Mouse (Mus musculus) gastrocnemius, postnatal 4 days (tissue): ENCODE measurements around the gene Dusp23. TPM values are rescaled to one million over a fixed set of nuclear protein-coding genes. Genes with fewer than 3 reads are reported as not detected.

Experiments
- DNase-seq, 2 experiments: peaks; one replicate each; pipeline ENCODE4 v3.0.0; 2021 to 2022; ENCODE audit warnings: low spot score in 2 of 2, mixed read lengths in 2 of 2
- total RNA-seq, 2 experiments: library from RNA; stranded (reverse); gene quantifications; 2 replicates each; pipeline ENCODE4 v1.2.3; 2021

Gene Dusp23
- total RNA-seq, 2 experiments from 2014 or later: 20.3 to 23.0 TPM

- DNase-seq: no peak
Observed at GRCm38 (mm10) chr1:172624081-172624480, 8.7 kb downstream of the Dusp23 start.

DNA sequence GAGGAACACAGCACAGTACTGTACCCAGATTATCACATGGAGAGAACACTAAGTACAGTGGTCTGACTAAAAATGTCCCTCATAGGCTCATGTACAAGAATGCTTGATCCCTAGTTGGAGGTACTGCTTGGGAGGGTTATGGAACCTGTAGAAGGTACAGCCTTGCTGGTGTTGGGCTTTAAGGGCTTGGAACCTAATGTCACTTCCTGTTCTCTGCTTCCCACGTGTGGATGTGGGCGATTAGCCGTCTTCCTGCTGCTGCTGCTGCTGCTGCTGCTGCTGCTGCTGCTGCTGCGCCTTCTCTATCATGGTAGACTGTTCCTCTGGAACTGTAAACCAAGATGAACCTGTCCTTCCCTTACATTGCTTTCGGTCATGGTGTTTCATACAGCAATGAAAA, 9.2 kb downstream of the Dusp23 start:
- no peak for DNase-seq

DNA sequence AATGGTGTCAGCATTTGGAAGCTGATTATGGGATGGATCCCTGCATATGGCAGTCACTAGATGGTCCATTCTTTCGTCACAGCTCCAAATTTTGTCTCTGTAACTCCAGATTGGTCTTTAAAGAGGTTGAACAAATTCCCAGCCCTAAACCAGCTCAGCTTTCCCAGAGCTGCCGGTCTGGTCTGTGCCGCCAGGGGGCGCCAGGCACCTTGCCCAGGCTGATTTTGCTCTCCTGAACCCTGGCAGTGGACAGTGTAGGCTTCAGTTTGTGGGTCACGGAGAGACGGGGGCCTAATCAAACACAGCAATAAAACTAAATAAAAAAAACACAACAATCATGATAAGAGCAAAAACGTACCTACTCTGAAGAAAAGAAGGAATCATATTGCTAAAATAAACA, 13.5 kb downstream of the Dusp23 start:
- peak; percentile 32 to 68 for DNase-seq

- no peak for DNase-seq
Observed at GRCm38 (mm10) chr1:172618141-172618540, 14.6 kb downstream of the Dusp23 start.

GRCm38 (mm10) chr1:172617365-172618076, 15.2 kb downstream of the Dusp23 start:
- no peak for DNase-seq

- no peak for DNase-seq
Observed at GRCm38 (mm10) chr1:172616537-172617300, 16.0 kb downstream of the Dusp23 start.

GRCm38 (mm10) chr1:172615412-172615811, 17.4 kb downstream of the Dusp23 start:
- DNase-seq: no peak

- peak in 1 of 2 experiments; percentile 5 for DNase-seq
Observed at GRCm38 (mm10) chr1:172614654-172615053, 18.1 kb downstream of the Dusp23 start.

DNA sequence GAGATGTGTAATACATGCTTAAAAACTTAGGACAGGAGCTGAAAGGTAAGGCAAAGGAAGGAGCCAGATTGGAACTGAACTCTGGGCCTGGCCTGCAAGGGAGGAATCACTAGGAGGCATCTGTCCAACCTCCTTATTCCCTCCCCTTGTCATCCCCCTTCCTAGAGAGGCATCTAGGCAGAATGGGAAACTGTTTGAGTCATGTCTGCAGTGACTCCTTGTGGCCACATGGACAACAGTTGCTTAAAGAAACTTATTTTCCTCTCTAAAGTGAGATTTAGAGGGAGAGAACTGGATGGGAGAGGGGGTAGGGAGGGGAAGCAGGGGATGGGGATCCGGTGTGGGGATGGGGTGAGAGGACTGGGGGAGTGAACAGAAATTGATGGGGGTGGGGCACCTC, 20.0 kb downstream of the Dusp23 start:
- DNase-seq: peak in 1 of 2 experiments; percentile 4

DNA sequence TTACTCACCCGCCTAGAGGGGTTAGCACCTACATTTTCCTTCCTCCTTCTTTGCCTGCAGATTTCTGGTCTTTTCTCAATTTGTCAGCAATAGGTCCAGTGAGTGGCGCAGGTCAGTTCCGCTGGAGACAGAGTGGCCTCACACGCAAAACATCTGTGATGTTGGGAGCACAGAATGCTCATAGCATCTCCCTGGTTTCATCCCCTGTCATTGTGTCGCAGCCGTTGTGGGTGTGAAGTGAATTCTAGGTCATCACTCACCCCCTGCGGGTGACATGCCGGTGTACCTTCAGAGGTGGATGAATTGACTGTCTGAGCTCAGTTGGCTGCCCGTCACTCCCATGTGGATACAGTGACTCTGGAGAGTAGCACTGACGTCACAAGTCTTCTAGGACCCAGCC, 21.5 kb downstream of the Dusp23 start:
- DNase-seq: peak in 1 of 2 experiments; percentile 3

DNA sequence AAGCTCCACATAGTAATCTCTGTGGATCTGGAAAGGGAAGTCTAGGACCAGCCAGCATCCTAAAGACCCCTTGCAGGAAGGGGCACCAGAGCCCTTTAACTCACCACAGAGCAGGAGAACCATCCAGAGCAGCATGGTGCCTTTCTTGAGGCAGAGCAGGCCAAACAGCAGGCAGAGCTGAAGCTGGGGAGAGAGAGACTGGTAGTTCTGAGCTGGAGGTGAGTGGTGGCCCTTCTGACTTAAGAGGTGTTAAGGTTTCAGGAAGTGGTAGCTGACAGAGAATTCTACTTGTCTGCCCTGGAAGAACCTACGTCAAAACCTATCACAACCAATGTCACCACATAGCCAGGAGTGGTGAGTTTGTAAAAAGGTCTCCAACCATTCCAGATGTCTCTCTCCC, 30.4 kb downstream of the Dusp23 start, which contains the start of gene Fcrl6:
Gene Fcrl6 (minus strand): TSS at position 226 of the 400 bp plus-strand sequence.
- peak in 1 of 2 experiments; percentile 9 for DNase-seq

GRCm38 (mm10) chr1:172594495-172594894, 38.3 kb downstream of the Dusp23 start:
- DNase-seq: peak; percentile 15 to 25

- DNase-seq: no peak
Observed at GRCm38 (mm10) chr1:172593956-172594355, 38.8 kb downstream of the Dusp23 start.

GRCm38 (mm10) chr1:172593321-172593720, 39.4 kb downstream of the Dusp23 start:
- peak in 1 of 2 experiments; percentile 5 for DNase-seq

DNA sequence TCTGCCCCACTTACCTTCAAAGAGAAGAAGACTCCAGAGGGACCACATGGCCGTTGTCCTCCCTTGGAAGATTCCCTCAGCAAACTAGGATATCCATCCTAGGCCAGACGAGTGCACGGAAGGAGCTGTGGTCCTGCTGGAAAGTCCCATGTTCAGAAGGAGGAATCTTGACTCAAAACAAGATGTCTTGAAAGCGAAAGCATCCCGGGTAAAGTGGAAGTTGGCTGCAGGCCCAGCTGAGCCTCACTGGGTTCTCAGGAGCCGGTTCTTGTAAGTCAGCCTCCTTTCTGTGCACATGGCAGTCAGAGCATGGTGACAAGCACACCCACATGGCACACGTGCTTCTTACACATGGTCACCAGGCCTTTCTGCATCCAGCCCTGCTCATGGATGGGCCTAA, 42.4 kb downstream of the Dusp23 start, which contains the start of gene Slamf8:
Gene Slamf8 (minus strand): TSS at position 184 of the 400 bp plus-strand sequence.
- no peak for DNase-seq

- DNase-seq: no peak
Observed at GRCm38 (mm10) chr1:172585612-172586567, 46.9 kb downstream of the Dusp23 start.

DNA sequence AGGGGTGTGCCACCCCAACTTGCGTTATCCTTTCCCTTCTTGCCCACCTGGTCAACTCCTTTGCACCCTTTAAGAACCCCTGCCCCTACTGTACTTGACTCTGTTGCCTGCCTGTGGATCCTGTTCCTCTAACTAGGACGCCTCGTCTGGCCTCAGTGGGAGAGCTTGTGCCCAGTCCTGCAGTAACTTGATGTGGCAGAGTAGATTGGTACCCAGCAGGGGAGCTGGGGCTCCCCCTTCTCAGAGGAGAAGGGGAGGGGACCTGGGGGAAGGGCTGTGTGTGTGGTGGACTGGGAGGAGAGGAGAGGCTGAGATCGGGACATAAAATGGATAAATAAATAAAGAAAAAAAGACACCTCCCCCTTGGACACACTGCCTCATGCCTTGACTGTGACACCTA, 47.7 kb downstream of the Dusp23 start:
- DNase-seq: no peak

DNA sequence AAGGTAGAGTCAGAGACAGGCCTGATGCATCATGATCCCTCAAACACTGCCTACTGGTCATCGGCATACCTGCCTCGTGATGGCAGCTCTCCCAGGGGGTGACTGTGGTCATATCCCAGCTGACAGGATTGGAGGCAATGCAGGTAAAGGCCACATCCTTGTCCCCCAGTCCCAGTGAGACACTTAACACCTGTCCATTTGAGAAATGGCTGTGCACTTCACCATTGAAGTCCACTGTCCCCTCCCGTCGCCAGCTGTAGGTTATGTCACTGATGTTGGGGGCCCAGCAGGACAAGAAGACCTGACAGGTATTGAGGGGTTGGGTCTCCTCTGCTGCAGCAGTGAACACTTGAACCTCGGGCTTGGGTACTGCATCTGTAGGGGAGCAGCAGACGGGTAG, 48.5 kb downstream of the Dusp23 start:
- no peak for DNase-seq

DNA sequence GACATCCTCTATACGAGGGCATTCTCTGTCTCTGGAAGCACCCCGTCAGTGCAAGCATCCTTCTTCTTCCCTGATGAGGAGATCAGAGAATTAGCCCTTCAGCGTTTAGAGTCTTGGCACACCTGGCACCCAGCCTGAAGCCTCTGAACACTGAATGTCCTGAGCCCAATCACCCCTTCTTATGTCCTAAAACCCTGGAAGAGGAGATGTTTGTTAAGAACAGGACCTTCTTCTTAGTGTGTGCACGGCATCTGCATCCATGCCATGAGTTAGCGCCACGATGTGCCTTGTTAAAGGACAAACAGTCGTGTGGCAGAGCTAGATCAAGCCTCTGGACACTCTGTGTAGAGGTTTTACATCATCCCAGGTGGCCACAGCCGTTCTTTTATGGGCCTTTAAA, 50.3 kb downstream of the Dusp23 start:
- DNase-seq: no peak
